Comparison of ENCODE assay signal across 9 mouse cellular contexts in genomic region chr10:60807531-60808185, GRCm38 (mm10). TPM values are rescaled to one million over a fixed set of nuclear protein-coding genes. Genes with fewer than 3 reads are reported as not detected.
A peak's percentile ranks its signal among the peaks of the same experiment; 100 is the strongest.
DNase-seq lines count a peak whose midpoint lies in the region; ATAC-seq and TF ChIP-seq lines count a peak whose summit lies in the region.
"Had no signal": no experiment of that assay in that cellular context is flagged by ENCODE, and none has a peak within 500 bp of the region (broad histone marks: within the 10 kb centered on the region; RNA-seq: fewer than 3 reads in every experiment).

No protein-coding gene starts in this region.

- no peak for TF ChIP-seq CTCF in hindbrain, postnatal 0 days (IDR thresholded peaks at IDR 0.05; ENCODE audit: low read depth)
- no peak for TF ChIP-seq CTCF in lung, postnatal 0 days (IDR thresholded peaks at IDR 0.05)

- no peak overlapping the region for H3K4me2 ChIP-seq in hindbrain, postnatal 0 days (ENCODE audit: low read depth, low read length)
- peak overlapping the region; percentile 20; the same call in 1 of the 2 replicates for H3K4me2 ChIP-seq in lung, postnatal 0 days (replicated peaks; ENCODE audit: low read depth, low read length)

- H3K27me3 ChIP-seq in hindbrain, postnatal 0 days (ENCODE audit: insufficient read depth, low read length), result no peaks in the 10 kb centered on the region
- no peaks in the 10 kb centered on the region for H3K27me3 ChIP-seq in lung, postnatal 0 days (replicated peaks; ENCODE audit: insufficient read depth, low read length)

- intact Hi-C loops in gastrocnemius, postnatal 36 days (cut with DNase I), result no loop called here

- H3K27ac ChIP-seq in hindbrain, postnatal 0 days, result no peak overlapping the region
- peak overlapping the region; percentile 78 for H3K27ac ChIP-seq in lung, postnatal 0 days (ENCODE audit: low read length)
- H3K27ac ChIP-seq: macrophage had no signal

- WGBS in hindbrain, postnatal 0 days, result 39% methylated on average over 22 of the region's 22 CpGs
- WGBS in lung, postnatal 0 days, result 19% methylated on average over 22 of the region's 22 CpGs

- TF ChIP-seq EP300 in lung, postnatal 0 days (IDR thresholded peaks at IDR 0.05), result peak; percentile 77

- peaks cover 11% of the 10 kb centered on the region for H3K4me1 ChIP-seq in hindbrain, postnatal 0 days (ENCODE audit: insufficient read depth, low read length)
- peaks cover 25% of the 10 kb centered on the region for H3K4me1 ChIP-seq in lung, postnatal 0 days (ENCODE audit: insufficient read depth, low read depth, low read length)

- H3K9ac ChIP-seq in hindbrain, postnatal 0 days (replicated peaks; ENCODE audit: low read length), result no peak overlapping the region
- no peak overlapping the region for H3K9ac ChIP-seq in lung, postnatal 0 days (replicated peaks; ENCODE audit: low read depth)

- H3K36me3 ChIP-seq in hindbrain, postnatal 0 days (ENCODE audit: insufficient read depth, low read length), result no peaks in the 10 kb centered on the region
- no peaks in the 10 kb centered on the region for H3K36me3 ChIP-seq in lung, postnatal 0 days (ENCODE audit: insufficient read depth, low read length)

- H3K9me3 ChIP-seq in hindbrain, postnatal 0 days (ENCODE audit: low read length), result no peaks in the 10 kb centered on the region
- H3K9me3 ChIP-seq in lung, postnatal 0 days (ENCODE audit: low read length), result no peaks in the 10 kb centered on the region

- no peak overlapping the region for H3K4me3 ChIP-seq in hindbrain, postnatal 0 days (ENCODE audit: low read length)
- no peak overlapping the region for H3K4me3 ChIP-seq in lung, postnatal 0 days (ENCODE audit: low read depth, low read length)

- 0 out of 2 replicates have a peak, but pooled peaks have one; percentile 27 for ATAC-seq in hindbrain, postnatal 0 days
- peak; percentile 87 for ATAC-seq in lung, postnatal 0 days
- ATAC-seq in erythroblast, adult 5-6 weeks (replicated peaks; ENCODE audit: low FRiP score, poor library complexity, severe bottlenecking), result no peak

- DNase-seq in ovary, postnatal 36 days (ENCODE audit: low spot score), result peak; percentile 33
- DNase-seq in ovary, postnatal 10 days (ENCODE audit: low spot score), result no peak
- DNase-seq in gastrocnemius, postnatal 36 days, result peak; percentile 60 to 64
- no peak for DNase-seq in hindbrain, postnatal 0 days (ENCODE audit: low spot score)
- peak; percentile 84 for DNase-seq in lung, postnatal 0 days (ENCODE audit: low spot score)
- no peak for DNase-seq in layer of hippocampus, postnatal 14 days (ENCODE audit: low spot score in 2 of 2)
- DNase-seq in adrenal gland, adult 18-20 months (ENCODE audit: low spot score in 2 of 2), result no peak

RNA-seq across cellular contexts. Expression of gene Unc5b, which starts 23.7 kb away (rescaled TPM):
- 1 to 10 TPM; 2.2 TPM for total RNA-seq in gastrocnemius, postnatal 36 days (2021)
- 25.7 and 27.3 TPM in 2 replicates for total RNA-seq in hindbrain, postnatal 0 days (2014; rRNA removed)
- 1.8 TPM in 2 replicates for polyA plus RNA-seq in hindbrain, postnatal 0 days (2015; fragmentation: Nextera tagmentation; extraction: Ambion mirVana)
- polyA plus RNA-seq in lung, postnatal 0 days (2015; fragmentation: Nextera tagmentation; extraction: Ambion mirVana), result 3.8 and 4.3 TPM in 2 replicates
- total RNA-seq in erythroblast, adult 5-6 weeks (2015; ENCODE audit: low replicate concordance), result not detected in 2 replicates
- total RNA-seq in erythroblast, adult 5-6 weeks (2017; ENCODE audit: low replicate concordance), result not detected in 2 replicates
- total RNA-seq in layer of hippocampus, postnatal 14 days (2021), result 10 to 100 TPM; 11.9 to 12.6 TPM
- total RNA-seq in adrenal gland, adult 18-20 months (2021), result 1 to 10 TPM; 4.1 to 6.7 TPM

RNA-seq across cellular contexts. Expression of gene Slc29a3, which starts 55.1 kb away (rescaled TPM):
- total RNA-seq in gastrocnemius, postnatal 36 days (2021), result 1 to 10 TPM; 2.6 to 2.7 TPM
- 8.5 and 10.0 TPM in 2 replicates for total RNA-seq in hindbrain, postnatal 0 days (2014; rRNA removed)
- polyA plus RNA-seq in hindbrain, postnatal 0 days (2015; fragmentation: Nextera tagmentation; extraction: Ambion mirVana), result 9.1 and 9.3 TPM in 2 replicates
- polyA plus RNA-seq in lung, postnatal 0 days (2015; fragmentation: Nextera tagmentation; extraction: Ambion mirVana), result 9.3 and 9.8 TPM in 2 replicates
- 7.3 TPM in 2 replicates for total RNA-seq in erythroblast, adult 5-6 weeks (2015; ENCODE audit: low replicate concordance)
- 1.5 and 4.1 TPM in 2 replicates for total RNA-seq in erythroblast, adult 5-6 weeks (2017; ENCODE audit: low replicate concordance)
- total RNA-seq in layer of hippocampus, postnatal 14 days (2021), result 10 to 100 TPM; 19.4 to 24.4 TPM
- 10 to 100 TPM; 19.4 to 57.7 TPM for total RNA-seq in adrenal gland, adult 18-20 months (2021)

Comparison
In these comparisons a context has a peak if more than half of its experiments do, and no peak if none do; other contexts are left out.
1. DNase-seq: peak in ovary, postnatal 36 days (single experiment), gastrocnemius, postnatal 36 days (2 of 2) and lung, postnatal 0 days (single experiment); none in ovary, postnatal 10 days (single experiment), hindbrain, postnatal 0 days (single experiment), layer of hippocampus, postnatal 14 days (0 of 2) and adrenal gland, adult 18-20 months (0 of 2).